Mouse (Mus musculus): ENCODE data around the gene Egfl7.

GRCm38 (mm10) chr2:26617331-26617730, 37.5 kb downstream of the Egfl7 start:
- TF ChIP-seq POLR2A (IDR thresholded peaks at IDR 0.05; ENCODE audit: low read depth, low read length) (no peak), CTCF (IDR thresholded peaks at IDR 0.05; ENCODE audit: borderline replicate concordance, insufficient read depth, low read length) (no peak)
